ENCODE assay signal across 8 mouse cellular contexts in the genomic region with DNA sequence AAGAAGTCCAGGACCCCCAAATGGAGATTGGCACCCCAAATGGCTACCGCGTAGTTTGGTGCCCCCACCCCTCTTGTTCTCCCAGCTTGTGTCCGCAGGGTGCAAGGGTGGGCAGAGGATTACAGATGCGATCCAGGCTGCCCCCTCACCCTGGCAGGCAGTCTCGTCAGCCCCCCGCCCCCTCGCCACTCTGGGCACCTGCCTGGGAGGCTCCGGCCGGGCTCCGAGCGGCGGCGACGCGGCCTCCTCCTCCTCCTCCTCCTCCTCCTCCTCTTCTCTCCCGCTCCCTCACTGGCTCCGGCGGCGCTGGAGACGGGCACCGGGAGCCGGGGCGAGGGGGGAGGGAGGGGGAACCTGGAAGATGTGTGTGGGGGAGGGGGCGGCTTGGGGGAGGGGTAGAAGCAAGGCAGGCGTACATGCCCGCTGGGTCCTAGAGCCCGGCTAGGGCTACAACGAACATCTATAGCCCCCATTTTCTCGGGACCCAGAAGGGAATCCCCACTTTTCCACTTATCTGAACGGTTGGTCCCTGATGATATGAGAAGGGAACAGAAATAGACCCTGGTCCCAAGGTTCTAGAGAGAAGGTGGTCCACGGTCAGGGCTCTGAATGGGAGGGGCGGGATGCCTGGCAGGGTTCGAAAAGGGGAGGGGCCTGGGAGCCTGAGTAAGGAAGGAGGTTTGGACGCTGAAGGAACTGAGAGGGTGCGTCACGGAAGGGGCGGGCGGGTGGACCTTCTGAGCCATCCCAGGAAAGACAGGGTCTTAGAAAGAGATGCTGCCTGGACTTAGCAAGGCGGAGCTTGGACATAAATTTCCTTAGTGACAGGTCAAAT. TPM values are rescaled to one million over a fixed set of nuclear protein-coding genes. Genes with fewer than 3 reads are reported as not detected.
DNase-seq lines count a peak whose midpoint lies in the region.

No protein-coding gene starts in this region.

- H3K27ac ChIP-seq in macrophage = peak overlapping the region; percentile 77

- H3K36me3 ChIP-seq in macrophage (ENCODE audit: inconsistent target) = peaks cover 8% of the 10 kb centered on the region

- H3K79me2 ChIP-seq in macrophage (ENCODE audit: inconsistent target) = no peaks in the 10 kb centered on the region

- intact Hi-C loops in gastrocnemius, postnatal 14 days (cut with DNase I; ENCODE audit: low total_unique reads) = no loop called here

- H3K4me3 ChIP-seq in macrophage (ENCODE audit: inconsistent target) = peak overlapping the region; percentile 58

- WGBS in macrophage (ENCODE audit: missing documents) = 0% methylated on average over 29 of the region's 39 CpGs

- peak; percentile 74 for DNase-seq in layer of hippocampus, adult 11-12 months (ENCODE audit: low spot score)
- DNase-seq in layer of hippocampus, adult 9-10 months (ENCODE audit: low spot score) = no peak
- peak; percentile 90 for DNase-seq in embryo, embryonic 10 days (ENCODE audit: low spot score)
- DNase-seq in gastrocnemius, postnatal 14 days = peak; percentile 84
- DNase-seq in hindlimb bud, embryonic 11.5 days (ENCODE audit: extremely low spot score, low read depth, low spot score) = peak; percentile 68
- peak; percentile 69 to 84 for DNase-seq in left cerebral cortex, adult 8-10 months (ENCODE audit: low spot score in 2 of 2)
- peak; percentile 80 for DNase-seq in right cerebral cortex, postnatal 14 days

RNA-seq across cellular contexts. Expression of gene Ggn, which starts 0.6 kb away (rescaled TPM):
- total RNA-seq in gastrocnemius, postnatal 14 days (2021) = under 1 TPM; 0.35 to 0.38 TPM
- 1 to 10 TPM in 1 of 4 experiments, under 1 TPM in 3; 0.54 to 1.7 (median 0.67) TPM for total RNA-seq in left cerebral cortex, adult 8-10 months (2022)
- 1 to 10 TPM in 7 of 26 experiments, under 1 TPM in 10, not detected in 9; 0.16 to 1.4 (median 0.79) TPM for total RNA-seq in macrophage (2018; cell fraction: chromatin; rRNA removed)
- total RNA-seq in macrophage (2018; cell fraction: cytosol; rRNA removed) = 1 to 10 TPM in 1 of 26 experiments, under 1 TPM in 25; 0.27 to 1.1 (median 0.50) TPM
- total RNA-seq in macrophage (2018; cell fraction: nucleus; rRNA removed) = 1 to 10 TPM in 7 of 26 experiments, under 1 TPM in 15, not detected in 4; 0.18 to 1.9 (median 0.64) TPM
- 0.40 to 0.90 TPM (median 0.70 TPM) in 3 replicates for polyA plus RNA-seq in macrophage (2018)

RNA-seq across cellular contexts. Expression of gene Spred3, which starts 0.8 kb away (rescaled TPM):
- 1 to 10 TPM in 1 of 2 experiments, under 1 TPM in 1; 0.78 to 1.8 TPM for total RNA-seq in gastrocnemius, postnatal 14 days (2021)
- 10 to 100 TPM; 30.7 to 39.6 (median 38.9) TPM for total RNA-seq in left cerebral cortex, adult 8-10 months (2022)
- total RNA-seq in macrophage (2018; cell fraction: chromatin; rRNA removed) = 10 to 100 TPM in 20 of 26 experiments, 1 to 10 TPM in 6; 6.8 to 28.2 (median 12.9) TPM
- 1 to 10 TPM in 4 of 26 experiments, under 1 TPM in 22; 0.27 to 2.0 (median 0.63) TPM for total RNA-seq in macrophage (2018; cell fraction: cytosol; rRNA removed)
- 10 to 100 TPM in 13 of 26 experiments, 1 to 10 TPM in 13; 4.5 to 20.3 (median 9.9) TPM for total RNA-seq in macrophage (2018; cell fraction: nucleus; rRNA removed)
- polyA plus RNA-seq in macrophage (2018) = 0.95 to 2.3 TPM (median 1.6 TPM) in 3 replicates

RNA-seq across cellular contexts. Expression of gene Psmd8, which starts 11.1 kb away (rescaled TPM):
- total RNA-seq in gastrocnemius, postnatal 14 days (2021) = 100 to 1,000 TPM; 171 to 188 TPM
- 100 to 1,000 TPM; 118 to 137 (median 127) TPM for total RNA-seq in left cerebral cortex, adult 8-10 months (2022)
- 100 to 1,000 TPM; 145 to 453 (median 242) TPM for total RNA-seq in macrophage (2018; cell fraction: chromatin; rRNA removed)
- 100 to 1,000 TPM; 264 to 504 (median 382) TPM for total RNA-seq in macrophage (2018; cell fraction: cytosol; rRNA removed)
- total RNA-seq in macrophage (2018; cell fraction: nucleus; rRNA removed) = 100 to 1,000 TPM; 154 to 428 (median 265) TPM
- polyA plus RNA-seq in macrophage (2018) = 296 to 477 TPM (median 343 TPM) in 3 replicates

RNA-seq across cellular contexts. Expression of gene Fam98c, which starts 13.4 kb away (rescaled TPM):
- total RNA-seq in gastrocnemius, postnatal 14 days (2021) = 10 to 100 TPM; 12.3 to 13.0 TPM
- total RNA-seq in left cerebral cortex, adult 8-10 months (2022) = 10 to 100 TPM; 34.8 to 36.2 (median 35.5) TPM
- total RNA-seq in macrophage (2018; cell fraction: chromatin; rRNA removed) = 10 to 100 TPM in 24 of 26 experiments, 1 to 10 TPM in 2; 8.8 to 41.7 (median 20.5) TPM
- total RNA-seq in macrophage (2018; cell fraction: cytosol; rRNA removed) = 10 to 100 TPM in 12 of 26 experiments, 1 to 10 TPM in 14; 6.3 to 13.0 (median 9.8) TPM
- 10 to 100 TPM in 24 of 26 experiments, 1 to 10 TPM in 2; 6.7 to 41.3 (median 19.7) TPM for total RNA-seq in macrophage (2018; cell fraction: nucleus; rRNA removed)
- 6.9 to 13.8 TPM (median 12.9 TPM) in 3 replicates for polyA plus RNA-seq in macrophage (2018)

RNA-seq across cellular contexts. Expression of gene Rasgrp4, which starts 34.8 kb away (rescaled TPM):
- total RNA-seq in gastrocnemius, postnatal 14 days (2021) = under 1 TPM; 0.73 to 0.82 TPM
- total RNA-seq in left cerebral cortex, adult 8-10 months (2022) = 1 to 10 TPM in 2 of 4 experiments, under 1 TPM in 2; 0.68 to 1.3 (median 1.1) TPM
- 10 to 100 TPM in 8 of 26 experiments, 1 to 10 TPM in 18; 1.9 to 20.4 (median 7.0) TPM for total RNA-seq in macrophage (2018; cell fraction: chromatin; rRNA removed)
- total RNA-seq in macrophage (2018; cell fraction: cytosol; rRNA removed) = 1 to 10 TPM in 22 of 26 experiments, under 1 TPM in 4; 0.72 to 6.4 (median 2.6) TPM
- 10 to 100 TPM in 13 of 26 experiments, 1 to 10 TPM in 13; 3.1 to 31.7 (median 10.5) TPM for total RNA-seq in macrophage (2018; cell fraction: nucleus; rRNA removed)
- 1.8 to 9.4 TPM (median 2.2 TPM) in 3 replicates for polyA plus RNA-seq in macrophage (2018)

Comparison
In these comparisons a context has a peak if more than half of its experiments do, and no peak if none do; other contexts are left out.
1. RNA of gene Spred3, which starts 0.8 kb away (total RNA-seq): 30.7 to 39.6 TPM in left cerebral cortex, adult 8-10 months; 0.78 to 1.8 TPM in gastrocnemius, postnatal 14 days; every median in the first group is over 10 times any median in the second.